Mouse (Mus musculus) megakaryocyte, embryonic 14.5 days (primary cell): Measurements from ENCODE around the gene Nfu1.

Experiments used
- FLI1 ChIP-seq: IDR thresholded peaks from 2 replicates; pipeline ENCODE4 v1.6.1; 2012; ENCODE audit warnings: low read length, inconsistent platforms, mixed read lengths
- GATA1 ChIP-seq: IDR thresholded peaks from 3 replicates; pipeline ENCODE4 v1.6.1; 2012; ENCODE audit warnings: mixed read lengths, low read length, inconsistent platforms, borderline replicate concordance

DNA sequence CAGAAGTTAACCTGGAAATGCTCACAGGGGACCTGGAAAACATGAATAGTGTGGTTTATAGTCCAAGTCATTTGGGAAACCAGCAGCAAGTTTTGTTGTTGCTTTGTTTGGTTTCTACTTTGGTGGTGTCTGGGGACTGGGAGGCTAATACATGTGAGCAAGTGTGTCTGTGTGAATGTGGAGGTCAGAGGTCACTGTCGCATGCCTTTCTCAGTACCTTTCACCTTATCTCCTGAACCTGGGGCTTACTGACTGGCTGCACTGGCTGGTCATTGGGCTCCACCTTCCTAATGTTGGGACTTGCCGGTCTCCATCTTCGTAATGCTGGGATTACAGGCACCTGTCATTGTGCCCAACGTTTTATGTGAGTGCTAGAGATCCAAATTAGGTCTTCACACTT lies 61.6 kb downstream of the Nfu1 start:
- no peak for TF ChIP-seq FLI1
- TF ChIP-seq GATA1: no peak
